Mouse (Mus musculus) kidney, postnatal 0 days (tissue): ENCODE measurements around the gene Ccdc81. TPM values are rescaled to one million over a fixed set of nuclear protein-coding genes. Genes with fewer than 3 reads are reported as not detected.

Experiments used
- ATAC-seq: fragments of 200-750 bp; cut with Nextera tagmentation; replicated peaks from 2 replicates; pipeline ENCODE4 v1.8.0; 2017; ENCODE audit warnings: low read depth, moderate number of reproducible peaks, moderate TSS enrichment, moderate library complexity; ENCODE audit not compliant: low FRiP score
- DNase-seq: peaks from one replicate; pipeline ENCODE4 v3.0.0-alpha.2; 2016; ENCODE audit warnings: low spot score
- H3K27ac ChIP-seq: fragments of 300-500 bp; sonication (generic); 2 replicates; pipeline ENCODE4 v1.5.1; 2014; ENCODE audit warnings: mild to moderate bottlenecking
- H3K27me3 ChIP-seq: fragments of 300-500 bp; sonication (generic); 2 replicates; pipeline ENCODE4 v1.6.1; 2014; ENCODE audit warnings: low read length, mixed read lengths; ENCODE audit not compliant: insufficient read depth
- H3K36me3 ChIP-seq: fragments of 300-500 bp; sonication (generic); 2 replicates; pipeline ENCODE4 v1.6.1; 2014; ENCODE audit warnings: low read length, mixed read lengths; ENCODE audit not compliant: insufficient read depth
- H3K4me1 ChIP-seq: fragments of 300-500 bp; sonication (generic); replicated peaks from 2 replicates; pipeline ENCODE4 v1.6.1; 2014; ENCODE audit warnings: antibody characterized with exemption, low read length, mixed read lengths; ENCODE audit not compliant: insufficient read depth
- H3K4me2 ChIP-seq: fragments of 300-500 bp; sonication (generic); 2 replicates; pipeline ENCODE4 v1.6.1; 2014; ENCODE audit warnings: mild to moderate bottlenecking, low read length, moderate library complexity, mixed read lengths
- H3K4me3 ChIP-seq: fragments of 300-500 bp; sonication (generic); replicated peaks from 2 replicates; pipeline ENCODE4 v1.5.1; 2014; ENCODE audit warnings: low read depth, low read length
- H3K9ac ChIP-seq: fragments of 300-500 bp; sonication (generic); 2 replicates; pipeline ENCODE4 v1.6.1; 2014; ENCODE audit warnings: low read depth, low read length
- H3K9me3 ChIP-seq: fragments of 300-500 bp; sonication (generic); replicated peaks from 2 replicates; pipeline ENCODE4 v1.6.1; 2016; ENCODE audit warnings: low read length, inconsistent platforms, mixed read lengths
- CTCF ChIP-seq: IDR thresholded peaks from 2 replicates; pipeline ENCODE4 v1.5.1; 2016; ENCODE audit warnings: antibody characterized with exemption, low read depth, mild to moderate bottlenecking, moderate library complexity
- WGBS: fragments of 180-500 bp; shearing (Covaris S2); extraction: QIAGEN DNeasy Blood & Tissue Kit; methylation state at CpG from one replicate; pipeline ENCODE4 v1.1.7; 2014; 5-methylcytosine and 5-hydroxymethylcytosine counted together
- polyA plus RNA-seq: library from polyadenylated mRNA; unstranded; fragments of >200 nt; fragmentation: Nextera tagmentation; extraction: Ambion mirVana; gene quantifications from 2 replicates; pipeline ENCODE4 v1.2.1, GENCODE M21; 2015

The Ccdc81 gene
- polyA plus RNA-seq, 1 experiment from 2014 or later, result 0.21 TPM

- DNase-seq, result peak; percentile 91
- Histone ChIP-seq H3K27me3 (no peaks in the 10 kb centered on the region; the same call in 1 of the 2 replicates), H3K4me1 (no peaks in the 10 kb centered on the region), H3K9ac (no peak overlapping the region), H3K9me3 (no peaks in the 10 kb centered on the region), H3K27ac (no peak overlapping the region), H3K4me3 (no peak overlapping the region), H3K36me3 (no peaks in the 10 kb centered on the region), H3K4me2 (no peak overlapping the region)
- peak; percentile 56 for ATAC-seq
- WGBS, result 27% methylated on average over 15 of the region's 15 CpGs
- peak; percentile 91 for TF ChIP-seq CTCF
Measured at GRCm38 (mm10) chr7:89841670-89842403, 61.6 kb downstream of the Ccdc81 start.

- ATAC-seq (no peak), DNase-seq (no peak)
- WGBS, result 69% methylated on average over 8 of the region's 8 CpGs
- no peaks in the 10 kb centered on the region; the same call in 1 of the 2 replicates for H3K27me3 ChIP-seq
- no peak overlapping the region for H3K27ac ChIP-seq
- H3K4me2 ChIP-seq, result no peak overlapping the region
- H3K9ac ChIP-seq, result no peak overlapping the region
- no peaks in the 10 kb centered on the region for H3K4me1 ChIP-seq
- no peaks in the 10 kb centered on the region for H3K9me3 ChIP-seq
- no peak for TF ChIP-seq CTCF
- H3K36me3 ChIP-seq, result no peaks in the 10 kb centered on the region
- no peak overlapping the region for H3K4me3 ChIP-seq
Measured at GRCm38 (mm10) chr7:89839721-89840120, 63.7 kb downstream of the Ccdc81 start.

DNA sequence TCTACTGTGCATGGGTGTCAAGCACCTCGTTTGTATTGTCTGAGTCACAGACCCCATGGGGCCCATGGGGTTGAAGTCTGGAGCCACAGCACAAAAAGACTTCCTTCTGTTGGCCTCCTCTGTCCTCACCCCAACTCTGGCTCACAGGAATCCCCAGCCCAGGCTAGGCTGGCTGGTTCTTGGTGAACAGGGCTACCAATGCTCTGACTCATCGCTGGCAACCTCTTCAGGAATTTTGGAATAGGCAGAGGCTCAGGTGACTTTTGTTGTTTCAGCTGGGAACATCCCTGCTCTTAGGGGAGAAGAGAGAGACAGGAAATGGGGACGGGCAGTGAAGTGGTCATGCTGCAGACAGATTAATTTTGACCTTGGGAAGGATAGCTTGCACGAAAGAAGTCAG is 65.6 kb downstream of the Ccdc81 start:
- Histone ChIP-seq H3K36me3 (no peaks in the 10 kb centered on the region), H3K4me3 (no peak overlapping the region), H3K9ac (no peak overlapping the region), H3K9me3 (no peaks in the 10 kb centered on the region), H3K4me2 (no peak overlapping the region), H3K4me1 (no peaks in the 10 kb centered on the region), H3K27me3 (no peaks in the 10 kb centered on the region), H3K27ac (no peak overlapping the region)
- ATAC-seq, result no peak
- no peak for DNase-seq
- TF ChIP-seq CTCF, result no peak
- WGBS, result 32% methylated on average over 4 of the region's 4 CpGs

- Histone ChIP-seq H3K36me3 (no peaks in the 10 kb centered on the region), H3K4me2 (no peak overlapping the region), H3K27ac (no peak overlapping the region), H3K9ac (no peak overlapping the region), H3K4me3 (no peak overlapping the region), H3K9me3 (no peaks in the 10 kb centered on the region), H3K27me3 (no peaks in the 10 kb centered on the region), H3K4me1 (no peaks in the 10 kb centered on the region)
- 92% methylated on average over 7 of the region's 7 CpGs for WGBS
- DNase-seq, result no peak
- TF ChIP-seq CTCF, result no peak
- no peak for ATAC-seq
Measured at GRCm38 (mm10) chr7:89836676-89837075, 66.8 kb downstream of the Ccdc81 start.

DNA sequence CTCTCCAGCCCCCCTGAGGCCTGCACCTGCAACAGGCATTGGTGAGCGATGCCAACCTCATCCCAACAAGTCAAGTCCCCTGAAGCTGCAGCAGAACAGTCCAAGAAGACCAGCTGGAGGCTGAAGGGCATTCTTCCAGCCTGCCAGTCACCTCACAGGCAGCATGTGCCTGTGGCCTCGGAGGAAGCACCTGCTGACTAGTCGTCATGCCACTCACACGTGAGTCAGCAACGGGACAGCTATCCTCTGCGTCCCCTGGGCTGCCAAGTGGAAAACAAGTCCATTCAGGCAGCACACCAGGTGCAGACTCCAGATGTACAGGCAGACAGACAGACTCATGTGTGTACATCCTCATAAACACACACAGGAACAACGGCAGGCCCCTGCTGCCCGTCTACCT is 67.9 kb downstream of the Ccdc81 start:
- H3K4me2 ChIP-seq, result no peak overlapping the region
- no peaks in the 10 kb centered on the region for H3K9me3 ChIP-seq
- H3K36me3 ChIP-seq, result no peaks in the 10 kb centered on the region
- DNase-seq, result no peak
- H3K27me3 ChIP-seq, result no peaks in the 10 kb centered on the region
- 67% methylated on average over 8 of the region's 8 CpGs for whole genome bisulfite sequencing
- H3K9ac ChIP-seq, result no peak overlapping the region
- no peak overlapping the region for H3K27ac ChIP-seq
- no peaks in the 10 kb centered on the region for H3K4me1 ChIP-seq
- no peak for TF ChIP-seq CTCF
- no peak for ATAC-seq
- no peak overlapping the region for H3K4me3 ChIP-seq

- H3K9me3 ChIP-seq, result no peaks in the 10 kb centered on the region
- H3K4me2 ChIP-seq, result no peak overlapping the region
- H3K9ac ChIP-seq, result no peak overlapping the region
- H3K4me3 ChIP-seq, result no peak overlapping the region
- no peak for ATAC-seq
- no peak for DNase-seq
- 85% methylated on average over 8 of the region's 8 CpGs for WGBS
- no peak for TF ChIP-seq CTCF
- H3K27me3 ChIP-seq, result no peaks in the 10 kb centered on the region
- no peak overlapping the region for H3K27ac ChIP-seq
- H3K36me3 ChIP-seq, result no peaks in the 10 kb centered on the region
- no peaks in the 10 kb centered on the region for H3K4me1 ChIP-seq
Measured at GRCm38 (mm10) chr7:89833521-89833920, 69.9 kb downstream of the Ccdc81 start.

DNA sequence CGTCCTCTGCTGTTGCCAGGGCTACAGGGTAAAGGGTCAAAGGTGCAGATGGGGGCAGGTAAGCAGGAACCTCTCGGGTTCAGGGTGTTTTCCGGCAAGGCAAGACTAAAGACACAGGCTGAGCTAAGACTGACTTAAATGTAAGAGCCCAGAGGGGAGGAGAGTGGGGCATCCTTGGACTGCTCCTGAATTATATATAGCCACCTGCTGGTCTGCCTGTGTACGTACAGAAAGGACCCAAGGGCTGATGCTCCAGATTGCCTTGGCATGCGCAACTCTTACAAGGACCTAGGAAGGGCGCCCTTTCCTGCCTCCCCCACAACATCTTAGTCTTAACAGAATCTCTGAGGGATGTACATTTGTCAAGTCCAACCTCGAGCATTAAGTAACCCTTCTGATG is 74.2 kb downstream of the Ccdc81 start:
- H3K27me3 ChIP-seq, result no peaks in the 10 kb centered on the region
- no peaks in the 10 kb centered on the region for H3K36me3 ChIP-seq
- peak; percentile 67 for TF ChIP-seq CTCF
- H3K27ac ChIP-seq, result no peak overlapping the region
- WGBS, result 53% methylated on average over 7 of the region's 7 CpGs
- H3K4me2 ChIP-seq, result no peak overlapping the region
- DNase-seq (peak; percentile 72), ATAC-seq (peak; percentile 65; the same call in 1 of the 2 replicates)
- H3K4me3 ChIP-seq, result no peak overlapping the region
- no peaks in the 10 kb centered on the region for H3K4me1 ChIP-seq
- H3K9ac ChIP-seq, result no peak overlapping the region
- no peaks in the 10 kb centered on the region for H3K9me3 ChIP-seq
